Mouse (Mus musculus): ENCODE measurements around the gene Serpinb6d. TPM values are rescaled to one million over a fixed set of nuclear protein-coding genes. Genes with fewer than 3 reads are reported as not detected.

Serpinb6d gene
- polyA plus RNA-seq (2014; fragmentation: Nextera tagmentation; extraction: Ambion mirVana) = not detected in 2 replicates

GRCm38 (mm10) chr13:33661105-33661504, at the start of gene Serpinb6d:
Gene Serpinb6d (plus strand): TSS chr13:33661405.
- DNase-seq (ENCODE audit: low spot score) (no peak), ATAC-seq (ENCODE audit: insufficient number of reproducible peaks, low FRiP score, low TSS enrichment, low read depth) (no peak)
- H3K36me3 ChIP-seq (ENCODE audit: control insufficient read depth, insufficient read depth, low read length) = no peaks in the 10 kb centered on the region
- H3K27ac ChIP-seq (replicated peaks; ENCODE audit: low read depth, low read length) = no peak within 1 kb of the TSS
- 60% methylated on average over 1 of the region's 1 CpGs for WGBS
- H3K4me2 ChIP-seq (ENCODE audit: low read depth, severe bottlenecking) = no peak within 1 kb of the TSS
- H3K4me1 ChIP-seq (ENCODE audit: control insufficient read depth, insufficient read depth, low read length) = no peaks in the 10 kb centered on the region
- H3K27me3 ChIP-seq (ENCODE audit: control insufficient read depth, insufficient read depth, low read length) = no peaks in the 10 kb centered on the region
- no peak within 1 kb of the TSS for H3K9ac ChIP-seq (ENCODE audit: low read length)
- H3K9me3 ChIP-seq (ENCODE audit: control insufficient read depth, low read length) = no peaks in the 10 kb centered on the region
- H3K4me3 ChIP-seq (ENCODE audit: low read depth, low read length) = no peak within 1 kb of the TSS

- 100% methylated on average over 2 of the region's 2 CpGs for WGBS
- Histone ChIP-seq H3K4me3 (ENCODE audit: low read depth, low read length) (no peak overlapping the region), H3K9ac (ENCODE audit: low read length) (no peak overlapping the region), H3K4me1 (ENCODE audit: control insufficient read depth, insufficient read depth, low read length) (no peaks in the 10 kb centered on the region), H3K4me2 (ENCODE audit: low read depth, severe bottlenecking) (no peak overlapping the region), H3K36me3 (ENCODE audit: control insufficient read depth, insufficient read depth, low read length) (no peaks in the 10 kb centered on the region), H3K27me3 (ENCODE audit: control insufficient read depth, insufficient read depth, low read length) (no peaks in the 10 kb centered on the region), H3K27ac (replicated peaks; ENCODE audit: low read depth, low read length) (no peak overlapping the region), H3K9me3 (ENCODE audit: control insufficient read depth, low read length) (peaks cover 4% of the 10 kb centered on the region; the same call in 1 of the 2 replicates)
- no peak for DNase-seq (ENCODE audit: low spot score)
- ATAC-seq (ENCODE audit: insufficient number of reproducible peaks, low FRiP score, low TSS enrichment, low read depth) = no peak
These were observed 38.3 kb upstream of the Serpinb6d start for GRCm38 (mm10) chr13:33622921-33623320.

GRCm38 (mm10) chr13:33642540-33642939, 18.7 kb upstream of the Serpinb6d start:
- Histone ChIP-seq H3K4me1 (ENCODE audit: control insufficient read depth, insufficient read depth, low read length) (no peaks in the 10 kb centered on the region), H3K4me2 (ENCODE audit: low read depth, severe bottlenecking) (no peak overlapping the region), H3K9ac (ENCODE audit: low read length) (no peak overlapping the region), H3K4me3 (ENCODE audit: low read depth, low read length) (no peak overlapping the region), H3K36me3 (ENCODE audit: control insufficient read depth, insufficient read depth, low read length) (no peaks in the 10 kb centered on the region), H3K27me3 (ENCODE audit: control insufficient read depth, insufficient read depth, low read length) (no peaks in the 10 kb centered on the region), H3K9me3 (ENCODE audit: control insufficient read depth, low read length) (peaks cover 5% of the 10 kb centered on the region; the same call in 1 of the 2 replicates), H3K27ac (replicated peaks; ENCODE audit: low read depth, low read length) (no peak overlapping the region)
- DNase-seq (ENCODE audit: low spot score) (no peak), ATAC-seq (ENCODE audit: insufficient number of reproducible peaks, low FRiP score, low TSS enrichment, low read depth) (no peak)
- WGBS = 69% methylated on average over 2 of the region's 2 CpGs

- Histone ChIP-seq H3K9ac (ENCODE audit: low read length) (no peak overlapping the region), H3K27ac (replicated peaks; ENCODE audit: low read depth, low read length) (no peak overlapping the region), H3K4me3 (ENCODE audit: low read depth, low read length) (no peak overlapping the region), H3K27me3 (ENCODE audit: control insufficient read depth, insufficient read depth, low read length) (no peaks in the 10 kb centered on the region), H3K9me3 (ENCODE audit: control insufficient read depth, low read length) (no peaks in the 10 kb centered on the region), H3K36me3 (ENCODE audit: control insufficient read depth, insufficient read depth, low read length) (no peaks in the 10 kb centered on the region), H3K4me2 (ENCODE audit: low read depth, severe bottlenecking) (no peak overlapping the region), H3K4me1 (ENCODE audit: control insufficient read depth, insufficient read depth, low read length) (no peaks in the 10 kb centered on the region)
- DNase-seq (ENCODE audit: low spot score) = no peak
- ATAC-seq (ENCODE audit: insufficient number of reproducible peaks, low FRiP score, low TSS enrichment, low read depth) = no peak
These were observed 1.3 kb downstream of the Serpinb6d start for GRCm38 (mm10) chr13:33662550-33662949.

- Histone ChIP-seq H3K4me2 (ENCODE audit: low read depth, severe bottlenecking) (no peak overlapping the region), H3K27me3 (ENCODE audit: control insufficient read depth, insufficient read depth, low read length) (no peaks in the 10 kb centered on the region), H3K4me3 (ENCODE audit: low read depth, low read length) (no peak overlapping the region), H3K4me1 (ENCODE audit: control insufficient read depth, insufficient read depth, low read length) (no peaks in the 10 kb centered on the region), H3K9me3 (ENCODE audit: control insufficient read depth, low read length) (no peaks in the 10 kb centered on the region), H3K27ac (replicated peaks; ENCODE audit: low read depth, low read length) (no peak overlapping the region), H3K9ac (ENCODE audit: low read length) (no peak overlapping the region), H3K36me3 (ENCODE audit: control insufficient read depth, insufficient read depth, low read length) (no peaks in the 10 kb centered on the region)
- ATAC-seq (ENCODE audit: insufficient number of reproducible peaks, low FRiP score, low TSS enrichment, low read depth) = no peak
- WGBS = 71% methylated on average over 2 of the region's 2 CpGs
- DNase-seq (ENCODE audit: low spot score) = no peak
These were observed 59.1 kb downstream of the Serpinb6d start for GRCm38 (mm10) chr13:33720296-33720695.

Other genes with a start within 250 kb of the Serpinb6d start
- not detected in 2 replicates for gene Serpinb9g, start 176.6 kb upstream of the Serpinb6d start, polyA plus RNA-seq (2014; fragmentation: Nextera tagmentation; extraction: Ambion mirVana)
- gene Serpinb6e, start 182.0 kb downstream of the Serpinb6d start, polyA plus RNA-seq (2014; fragmentation: Nextera tagmentation; extraction: Ambion mirVana) = not detected in 2 replicates
- gene Serpinb6c, start 244.3 kb downstream of the Serpinb6d start, polyA plus RNA-seq (2014; fragmentation: Nextera tagmentation; extraction: Ambion mirVana) = 0.28 and 0.84 TPM in 2 replicates

Measured in limb, embryonic 11.5 days (tissue).